Mouse (Mus musculus): ENCODE results near the gene Olfr466. TPM values are rescaled to one million over a fixed set of nuclear protein-coding genes. Genes with fewer than 3 reads are reported as not detected.

Olfr466 gene
- 0.35 TPM for polyA plus RNA-seq (2017; shearing (Covaris generic))

GRCm38 (mm10) chr13:65149940-65150339, at the start of gene Olfr466:
Olfr466 (plus strand) TSS chr13:65150240.

GRCm38 (mm10) chr13:65112459-65113110, 37.5 kb upstream of the Olfr466 start, which contains the start of gene Mfsd14b:
Mfsd14b (minus strand) TSS chr13:65112975.

GRCm38 (mm10) chr13:65137789-65138188, 12.3 kb upstream of the Olfr466 start, which contains the start of gene Olfr465-ps1:
Olfr465-ps1 (plus strand) TSS chr13:65138089.

Other genes with a start within 250 kb of the Olfr466 start
- not detected for gene Cntnap3, start 246.3 kb upstream of the Olfr466 start, polyA plus RNA-seq (2017; shearing (Covaris generic))
- gene Spata31, start 232.8 kb upstream of the Olfr466 start, polyA plus RNA-seq (2017; shearing (Covaris generic)), result 0.19 TPM
- gene Spata31d1c, start 117.2 kb upstream of the Olfr466 start, polyA plus RNA-seq (2017; shearing (Covaris generic)), result not detected
- gene Prss47, start 97.5 kb upstream of the Olfr466 start, polyA plus RNA-seq (2017; shearing (Covaris generic)), result not detected
- gene Mfsd14b, start 37.3 kb upstream of the Olfr466 start, polyA plus RNA-seq (2017; shearing (Covaris generic)), result 71.3 TPM
- gene Olfr465-ps1, start 12.2 kb upstream of the Olfr466 start, polyA plus RNA-seq (2017; shearing (Covaris generic)), result not detected
- gene Nlrp4f, start 55.7 kb downstream of the Olfr466 start, polyA plus RNA-seq (2017; shearing (Covaris generic)), result not detected
- gene Gm10775, start 109.3 kb downstream of the Olfr466 start, polyA plus RNA-seq (2017; shearing (Covaris generic)), result not detected
- 13.0 TPM for gene Zfp369, start 128.6 kb downstream of the Olfr466 start, polyA plus RNA-seq (2017; shearing (Covaris generic))

Data from effector memory CD4-positive, alpha-beta T cell, adult 5 months (primary cell).